Mouse (Mus musculus) hindbrain, embryonic 13.5 days (tissue): ENCODE data around the gene Nt5e. TPM values are rescaled to one million over a fixed set of nuclear protein-coding genes. Genes with fewer than 3 reads are reported as not detected.
A peak's percentile ranks its signal among the peaks of the same experiment; 100 is the strongest.
"Not testable (repeated sequence)": the region's sequence is repeated elsewhere in the genome, so short reads cannot be mapped to it uniquely, and the experiment has no call there.

Source experiments
- ATAC-seq: fragments of 200-750 bp; cut with Nextera tagmentation; 2 replicates; pipeline ENCODE4 v1.8.0; 2017; ENCODE audit warnings: moderate TSS enrichment; ENCODE audit not compliant: low FRiP score
- H3K27ac ChIP-seq: fragments of 300-500 bp; sonication (generic); 2 replicates; pipeline ENCODE4 v1.5.1; 2015; ENCODE audit warnings: inconsistent platforms, mild to moderate bottlenecking, moderate library complexity
- H3K27me3 ChIP-seq: fragments of 300-500 bp; sonication (generic); 2 replicates; pipeline ENCODE4 v1.6.1; 2015; ENCODE audit warnings: mild to moderate bottlenecking, inconsistent platforms
- H3K36me3 ChIP-seq: fragments of 300-500 bp; sonication (generic); 2 replicates; pipeline ENCODE4 v1.6.1; 2015; ENCODE audit warnings: mild to moderate bottlenecking, inconsistent platforms
- H3K4me1 ChIP-seq: fragments of 300-500 bp; sonication (generic); replicated peaks from 2 replicates; pipeline ENCODE4 v1.6.1; 2015; ENCODE audit warnings: inconsistent platforms
- H3K4me2 ChIP-seq: fragments of 300-500 bp; sonication (generic); 2 replicates; pipeline ENCODE4 v1.6.1; 2015; ENCODE audit warnings: inconsistent platforms, mild to moderate bottlenecking, moderate library complexity
- H3K4me3 ChIP-seq: fragments of 300-500 bp; sonication (generic); 2 replicates; pipeline ENCODE4 v1.5.1; 2015; ENCODE audit warnings: mild to moderate bottlenecking, inconsistent platforms
- H3K9ac ChIP-seq: fragments of 300-500 bp; sonication (generic); 2 replicates; pipeline ENCODE4 v1.6.1; 2015; ENCODE audit warnings: mild to moderate bottlenecking, inconsistent platforms
- H3K9me3 ChIP-seq: fragments of 300-500 bp; sonication (generic); 2 replicates; pipeline ENCODE4 v1.6.1; 2016; ENCODE audit warnings: inconsistent platforms
- WGBS: fragments of 180-500 bp; shearing (Covaris S2); methylation state at CpG from one replicate; pipeline ENCODE4 v1.1.7; 2015; 5-methylcytosine and 5-hydroxymethylcytosine counted together
- polyA plus RNA-seq: library from polyadenylated mRNA; unstranded; fragments of >200 nt; fragmentation: Nextera tagmentation; extraction: Ambion mirVana; gene quantifications from 2 replicates; pipeline ENCODE4 v1.2.1, GENCODE M21; 2015

Nt5e gene
- polyA plus RNA-seq: 0.38 and 0.71 TPM in 2 replicates

- H3K27ac ChIP-seq: no peak within 1 kb of the TSS
- under 1% methylated on average over 64 of the region's 66 CpGs for WGBS
- no peaks in the 10 kb centered on the region for H3K36me3 ChIP-seq
- no peaks in the 10 kb centered on the region for H3K9me3 ChIP-seq
- ATAC-seq: peak; percentile 89
- peak within 1 kb of the TSS; percentile 66 for H3K4me3 ChIP-seq
- H3K4me1 ChIP-seq: peaks cover 9% of the 10 kb centered on the region
- peak within 1 kb of the TSS; percentile 99 for H3K4me2 ChIP-seq
- peak within 1 kb of the TSS; percentile 80 for H3K9ac ChIP-seq
- H3K27me3 ChIP-seq: peaks cover 58% of the 10 kb centered on the region
Measured at GRCm38 (mm10) chr9:88326930-88327901, at the start of gene Nt5e. Gene Nt5e (plus strand): TSS chr9:88327197.

- Histone ChIP-seq H3K4me1 (no peaks in the 10 kb centered on the region), H3K9me3 (no peaks in the 10 kb centered on the region), H3K36me3 (no peaks in the 10 kb centered on the region), H3K4me2 (no peak overlapping the region), H3K9ac (no peak overlapping the region), H3K27me3 (no peaks in the 10 kb centered on the region), H3K4me3 (no peak overlapping the region), H3K27ac (no peak overlapping the region)
- no peak for ATAC-seq
- WGBS: 91% methylated on average over 4 of the region's 4 CpGs
Measured at GRCm38 (mm10) chr9:88277588-88277987, 49.4 kb upstream of the Nt5e start.

GRCm38 (mm10) chr9:88279728-88280127, 47.3 kb upstream of the Nt5e start:
- Histone ChIP-seq H3K4me2 (no peak overlapping the region), H3K4me3 (no peak overlapping the region), H3K4me1 (no peaks in the 10 kb centered on the region), H3K27ac (no peak overlapping the region), H3K27me3 (no peaks in the 10 kb centered on the region), H3K9ac (no peak overlapping the region), H3K9me3 (no peaks in the 10 kb centered on the region), H3K36me3 (no peaks in the 10 kb centered on the region)
- ATAC-seq: no peak
- 88% methylated on average over 2 of the region's 2 CpGs for WGBS

- H3K4me3 ChIP-seq: no peak overlapping the region
- 87% methylated on average over 7 of the region's 7 CpGs for WGBS
- H3K27me3 ChIP-seq: no peaks in the 10 kb centered on the region
- ATAC-seq: no peak
- no peak overlapping the region for H3K27ac ChIP-seq
- no peaks in the 10 kb centered on the region for H3K36me3 ChIP-seq
- H3K4me1 ChIP-seq: no peaks in the 10 kb centered on the region
- no peak overlapping the region for H3K4me2 ChIP-seq
- H3K9me3 ChIP-seq: no peaks in the 10 kb centered on the region
- H3K9ac ChIP-seq: no peak overlapping the region
Measured at GRCm38 (mm10) chr9:88289568-88290168, 37.3 kb upstream of the Nt5e start.

- no peak for ATAC-seq
- 91% methylated on average over 2 of the region's 2 CpGs for WGBS
- Histone ChIP-seq H3K9ac (no peak overlapping the region), H3K9me3 (no peaks in the 10 kb centered on the region), H3K36me3 (no peaks in the 10 kb centered on the region), H3K27me3 (no peaks in the 10 kb centered on the region), H3K4me1 (peaks cover 2% of the 10 kb centered on the region; the same call in 1 of the 2 replicates), H3K4me3 (no peak overlapping the region), H3K27ac (no peak overlapping the region), H3K4me2 (no peak overlapping the region)
Measured at GRCm38 (mm10) chr9:88292836-88293370, 34.1 kb upstream of the Nt5e start.

GRCm38 (mm10) chr9:88295798-88296197, 31.2 kb upstream of the Nt5e start:
- ATAC-seq: peak; percentile 46; the same call in 1 of the 2 replicates
- Histone ChIP-seq H3K36me3 (no peaks in the 10 kb centered on the region), H3K9me3 (no peaks in the 10 kb centered on the region), H3K27ac (no peak overlapping the region), H3K9ac (no peak overlapping the region), H3K4me1 (peaks cover 2% of the 10 kb centered on the region; the same call in 1 of the 2 replicates), H3K27me3 (no peaks in the 10 kb centered on the region), H3K4me3 (no peak overlapping the region), H3K4me2 (no peak overlapping the region)
- 56% methylated on average over 4 of the region's 4 CpGs for WGBS

GRCm38 (mm10) chr9:88296321-88296720, 30.7 kb upstream of the Nt5e start:
- Histone ChIP-seq H3K4me2 (no peak overlapping the region), H3K4me1 (peaks cover 2% of the 10 kb centered on the region; the same call in 1 of the 2 replicates), H3K36me3 (no peaks in the 10 kb centered on the region), H3K27me3 (no peaks in the 10 kb centered on the region), H3K27ac (no peak overlapping the region), H3K9ac (no peak overlapping the region), H3K4me3 (no peak overlapping the region), H3K9me3 (no peaks in the 10 kb centered on the region)
- ATAC-seq: no peak
- 78% methylated on average over 5 of the region's 5 CpGs for WGBS

GRCm38 (mm10) chr9:88297244-88297643, 29.8 kb upstream of the Nt5e start:
- H3K27ac ChIP-seq, H3K4me1 ChIP-seq, H3K36me3 ChIP-seq, ATAC-seq, H3K27me3 ChIP-seq, H3K9me3 ChIP-seq, H3K4me2 ChIP-seq, H3K9ac ChIP-seq, H3K4me3 ChIP-seq: not testable (repeated sequence)
- 92% methylated on average over 3 of the region's 3 CpGs for WGBS

- no peak for ATAC-seq
- Histone ChIP-seq H3K36me3 (no peaks in the 10 kb centered on the region), H3K27me3 (no peaks in the 10 kb centered on the region), H3K4me3 (no peak overlapping the region), H3K9ac (no peak overlapping the region), H3K4me2 (no peak overlapping the region), H3K9me3 (no peaks in the 10 kb centered on the region), H3K27ac (no peak overlapping the region), H3K4me1 (peaks cover 2% of the 10 kb centered on the region; the same call in 1 of the 2 replicates)
- WGBS: 86% methylated on average over 8 of the region's 8 CpGs
Measured at GRCm38 (mm10) chr9:88297871-88298658, 28.9 kb upstream of the Nt5e start.

GRCm38 (mm10) chr9:88307019-88307618, 19.9 kb upstream of the Nt5e start:
- H3K27ac ChIP-seq: no peak overlapping the region
- ATAC-seq: no peak
- no peaks in the 10 kb centered on the region for H3K9me3 ChIP-seq
- H3K9ac ChIP-seq: no peak overlapping the region
- no peaks in the 10 kb centered on the region for H3K36me3 ChIP-seq
- 88% methylated on average over 2 of the region's 2 CpGs for WGBS
- H3K4me3 ChIP-seq: no peak overlapping the region
- no peaks in the 10 kb centered on the region for H3K27me3 ChIP-seq
- no peaks in the 10 kb centered on the region for H3K4me1 ChIP-seq
- H3K4me2 ChIP-seq: no peak overlapping the region

GRCm38 (mm10) chr9:88309127-88309526, 17.9 kb upstream of the Nt5e start:
- H3K27ac ChIP-seq: no peak overlapping the region
- WGBS: 75% methylated on average over 1 of the region's 1 CpGs
- no peaks in the 10 kb centered on the region for H3K27me3 ChIP-seq
- no peaks in the 10 kb centered on the region for H3K36me3 ChIP-seq
- no peak for ATAC-seq
- H3K9ac ChIP-seq: no peak overlapping the region
- H3K4me3 ChIP-seq: no peak overlapping the region
- no peak overlapping the region for H3K4me2 ChIP-seq
- H3K9me3 ChIP-seq: no peaks in the 10 kb centered on the region
- H3K4me1 ChIP-seq: no peaks in the 10 kb centered on the region
